Mouse (Mus musculus): ENCODE results near the gene Olfr1113.

Olfr1113 gene

DNA sequence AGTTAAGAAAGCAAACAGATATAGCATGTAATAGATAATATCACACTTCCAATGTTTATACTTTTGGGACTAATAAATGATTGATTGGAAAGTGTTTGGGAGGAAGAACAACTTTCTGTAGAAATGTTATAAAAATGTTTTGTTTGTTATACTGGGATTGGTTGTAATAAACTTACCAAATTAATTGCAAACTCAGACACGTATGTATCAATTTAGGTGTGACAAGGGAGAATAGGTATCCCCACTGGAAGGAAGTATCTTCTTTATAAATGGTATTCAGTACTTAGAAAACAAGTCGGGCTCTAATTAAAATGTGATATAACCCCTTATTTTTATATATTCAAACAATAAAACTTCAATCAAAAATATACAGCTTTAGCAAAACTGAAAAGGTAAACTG, at the start of gene Olfr1113:
Olfr1113 (plus strand) TSS at position 301 of the 400 bp plus-strand sequence.
- no peak for TF ChIP-seq GATA4 (IDR thresholded peaks at IDR 0.05; ENCODE audit: insufficient replicate concordance, low read length)

DNA sequence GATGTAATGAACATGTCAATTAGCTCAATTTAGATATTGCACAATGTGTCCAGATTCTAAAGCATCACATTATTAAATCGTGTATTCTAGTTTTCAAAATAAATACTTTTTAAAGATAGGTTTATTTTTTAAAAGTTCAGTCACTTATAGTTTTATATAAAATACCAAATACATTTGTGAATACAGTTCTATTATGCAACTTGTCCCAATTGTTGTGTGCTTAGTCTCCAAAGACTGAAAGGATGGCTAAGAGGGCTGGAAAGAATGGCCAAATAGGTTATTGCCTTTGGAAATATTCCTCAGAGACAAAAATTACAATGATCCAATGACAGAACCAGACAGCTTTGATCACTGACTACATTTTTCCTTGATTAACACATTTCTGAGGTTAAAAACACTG, 21.3 kb upstream of the Olfr1113 start, which contains the start of gene Olfr1112:
Olfr1112 (plus strand) TSS at position 301 of the 400 bp plus-strand sequence.
- no peak for TF ChIP-seq GATA4 (IDR thresholded peaks at IDR 0.05; ENCODE audit: insufficient replicate concordance, low read length)

DNA sequence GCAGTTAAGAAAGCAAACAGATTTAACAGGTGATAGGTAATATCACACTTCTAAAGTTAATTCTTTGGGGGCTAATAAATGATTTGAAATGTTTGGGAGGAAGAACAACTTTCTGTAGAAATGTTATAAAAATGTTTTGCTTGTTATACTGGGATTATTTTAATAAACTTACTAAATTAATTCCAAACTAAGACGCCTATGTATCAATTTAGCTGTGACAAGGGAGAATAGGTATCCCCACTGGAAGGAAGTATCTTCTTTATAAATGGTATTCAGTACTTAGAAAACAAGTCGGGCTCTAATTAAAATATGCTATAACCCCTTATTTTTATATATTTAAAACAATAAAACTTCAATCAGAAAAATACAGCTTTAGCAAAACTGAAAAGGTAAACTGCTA, 38.9 kb downstream of the Olfr1113 start, which contains the start of gene Olfr1115:
Olfr1115 (plus strand) TSS at position 301 of the 400 bp plus-strand sequence.
- no peak for TF ChIP-seq GATA4 (IDR thresholded peaks at IDR 0.05; ENCODE audit: insufficient replicate concordance, low read length)
